Mouse (Mus musculus) testis, postnatal 10 days (tissue): ENCODE measurements around the gene Actr8.

Experiments used
- DNase-seq: peaks from one replicate; pipeline ENCODE4 v3.0.0; 2021; ENCODE audit warnings: low spot score

Actr8 gene

DNA sequence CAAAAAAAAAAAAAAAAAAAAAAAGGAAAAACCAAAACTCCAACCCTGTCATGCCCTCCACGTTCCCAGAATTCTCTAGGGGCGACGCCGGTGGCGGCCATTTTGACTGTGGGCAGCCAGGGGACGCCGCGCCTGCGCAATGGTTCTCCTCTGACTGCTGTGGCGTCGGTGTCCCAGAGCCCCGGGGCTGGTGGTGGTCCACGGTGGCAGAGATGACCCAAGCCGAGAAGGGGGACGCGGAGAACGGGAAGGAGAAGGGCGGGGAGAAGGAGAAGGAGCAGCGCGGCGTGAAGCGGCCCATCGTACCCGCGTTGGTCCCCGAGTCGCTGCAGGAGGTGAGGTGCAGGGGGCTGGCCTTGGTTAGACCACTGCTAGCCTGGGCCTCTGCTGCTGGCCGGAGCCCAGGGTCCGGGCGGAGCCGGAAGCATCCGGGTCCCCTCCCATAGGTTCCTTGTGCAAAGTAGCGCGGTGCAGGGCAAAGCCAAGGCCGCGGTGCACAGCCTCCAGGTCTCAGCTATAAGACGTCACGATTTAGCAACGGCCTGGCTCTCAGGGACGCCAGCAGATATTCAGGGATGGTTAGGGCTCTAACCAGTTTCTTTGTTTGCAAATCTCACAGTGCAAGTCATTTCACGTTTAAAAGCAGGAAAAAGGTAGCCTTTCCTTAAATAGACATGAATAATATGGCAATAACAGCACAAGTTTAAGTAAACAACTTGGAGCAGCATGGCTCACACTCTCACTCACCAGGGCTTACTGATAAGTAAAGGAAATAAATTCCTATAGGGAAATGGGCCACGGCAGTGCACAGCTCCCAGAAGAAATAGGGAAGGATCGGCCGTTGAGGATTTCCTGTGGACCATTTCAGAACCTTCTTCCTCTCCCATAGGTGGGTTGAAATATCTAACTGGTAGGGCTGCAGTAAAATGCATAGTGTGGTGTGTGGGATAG is at the start of gene Actr8:
Gene Actr8, plus strand, starts transcription at position 84 of the 951 bp plus-strand sequence.
- DNase-seq: peak; percentile 96

DNA sequence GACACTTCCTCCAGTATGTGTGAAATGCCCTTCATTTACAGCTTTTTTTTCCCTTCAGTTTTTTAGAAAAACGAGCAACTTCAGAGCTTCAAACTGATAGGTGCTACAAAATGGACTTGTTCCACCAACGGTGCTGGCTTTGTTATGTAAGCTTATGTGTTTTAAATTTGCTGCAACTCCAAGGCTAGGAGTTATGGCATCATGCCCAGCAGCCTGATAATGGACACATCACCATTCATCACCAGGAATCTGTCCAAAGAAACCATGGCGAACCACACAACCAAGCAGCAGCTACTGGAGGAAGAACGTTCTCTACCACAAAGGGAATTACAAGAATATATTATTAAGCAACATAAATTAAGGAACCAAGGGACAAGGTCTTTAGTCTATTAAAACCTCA is 49.2 kb upstream of the Actr8 start:
- no peak for DNase-seq

GRCm38 (mm10) chr14:29935516-29935915 is 42.6 kb upstream of the Actr8 start:
- no peak for DNase-seq

GRCm38 (mm10) chr14:29937466-29937865 is 40.7 kb upstream of the Actr8 start:
- DNase-seq: no peak

GRCm38 (mm10) chr14:29939600-29940312 is 38.4 kb upstream of the Actr8 start:
- DNase-seq: no peak

GRCm38 (mm10) chr14:29940313-29940812 is 37.8 kb upstream of the Actr8 start:
- no peak for DNase-seq

DNA sequence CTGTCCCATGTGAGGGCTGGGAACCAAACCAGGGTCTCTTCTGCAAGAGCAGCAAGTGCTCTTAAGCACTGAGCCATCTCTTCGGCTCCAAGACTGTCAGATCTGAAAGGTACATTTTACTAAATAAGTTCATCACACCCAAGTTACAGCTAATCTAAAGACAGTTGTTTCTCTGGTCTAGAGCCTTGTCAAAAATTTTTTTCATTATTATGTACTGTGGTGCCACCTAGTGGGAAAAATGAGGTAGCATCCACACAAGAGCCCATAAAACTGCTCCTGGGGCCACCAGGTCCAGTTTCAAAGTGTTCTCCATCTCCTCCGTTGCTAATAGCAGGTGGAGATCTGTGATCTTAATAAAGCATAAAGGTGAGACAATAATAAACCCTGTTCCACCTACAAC is 37.3 kb upstream of the Actr8 start:
- peak; percentile 46 for DNase-seq

DNA sequence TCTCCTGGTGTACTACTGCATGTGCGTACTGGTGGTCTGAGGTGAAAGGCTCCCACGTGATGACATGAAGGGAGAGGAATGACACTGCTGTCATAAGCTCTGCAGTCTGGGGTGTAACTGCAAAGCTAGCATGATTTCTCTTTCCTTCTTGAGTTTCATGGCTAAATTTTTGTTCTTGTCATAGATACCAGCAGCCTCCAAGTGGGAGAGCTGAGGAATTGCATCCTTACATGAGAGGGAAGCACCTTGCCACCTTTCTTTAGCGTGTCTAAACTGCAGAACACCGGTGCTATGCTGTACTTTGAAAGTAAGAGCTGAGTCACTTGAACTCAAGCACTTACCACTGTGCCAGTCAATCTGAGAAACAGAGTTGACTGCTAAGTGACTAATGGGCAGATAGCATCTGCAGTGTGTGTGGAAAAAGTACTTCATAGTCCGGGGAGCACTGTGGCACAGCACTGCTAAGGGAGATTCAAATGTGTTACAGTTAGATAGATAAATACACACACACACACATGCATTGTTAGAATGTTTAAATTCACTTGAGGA is 31.3 kb upstream of the Actr8 start:
- DNase-seq: no peak

DNA sequence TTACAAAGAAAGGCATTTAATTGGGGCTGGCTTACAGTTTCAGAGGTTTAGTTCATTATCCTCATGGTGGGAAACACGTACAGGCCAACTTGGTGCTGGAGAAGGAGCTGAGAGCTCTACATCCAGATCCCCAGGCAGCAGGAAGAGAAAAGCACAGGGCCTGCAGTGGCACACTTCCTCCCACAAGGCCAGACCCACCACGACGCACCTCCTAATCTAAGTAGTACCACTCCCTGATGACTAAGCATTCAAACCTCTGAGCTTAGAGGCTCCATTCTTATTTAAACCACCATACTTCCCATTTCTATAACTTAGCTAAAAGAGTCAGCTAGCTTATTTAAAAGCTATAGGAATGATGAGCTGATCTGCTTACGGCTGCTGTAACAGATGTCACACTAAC is 27.3 kb upstream of the Actr8 start:
- no peak for DNase-seq

GRCm38 (mm10) chr14:29957393-29957792 is 20.7 kb upstream of the Actr8 start:
- no peak for DNase-seq

DNA sequence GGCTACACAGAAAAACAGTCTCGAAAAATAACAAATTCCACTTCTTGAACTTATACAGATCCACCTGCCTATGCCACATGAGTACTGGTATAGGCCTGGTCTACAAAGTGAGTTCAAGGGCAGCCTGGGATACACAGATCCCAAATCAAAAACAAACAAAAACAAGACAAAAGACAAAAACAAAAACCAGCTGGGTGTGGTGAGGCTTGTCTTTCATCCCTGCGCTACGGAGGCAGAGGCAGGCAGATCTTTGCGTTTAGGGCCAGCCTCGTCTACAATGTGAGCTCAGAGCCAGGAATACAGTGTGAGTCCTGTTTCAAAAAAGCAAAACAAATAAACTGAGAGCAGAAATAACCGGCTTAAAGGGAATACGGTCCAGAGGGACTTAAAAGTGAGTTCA is 10.5 kb upstream of the Actr8 start:
- DNase-seq: no peak

- DNase-seq: peak; percentile 89
Observed at GRCm38 (mm10) chr14:29968075-29968821, 9.9 kb upstream of the Actr8 start, which contains the start of gene Selenok. Gene Selenok (plus strand): TSS chr14:29968308.

GRCm38 (mm10) chr14:29971446-29971845 is 6.7 kb upstream of the Actr8 start:
- no peak for DNase-seq

- no peak for DNase-seq
Observed at GRCm38 (mm10) chr14:29971993-29972392, 6.1 kb upstream of the Actr8 start.

DNA sequence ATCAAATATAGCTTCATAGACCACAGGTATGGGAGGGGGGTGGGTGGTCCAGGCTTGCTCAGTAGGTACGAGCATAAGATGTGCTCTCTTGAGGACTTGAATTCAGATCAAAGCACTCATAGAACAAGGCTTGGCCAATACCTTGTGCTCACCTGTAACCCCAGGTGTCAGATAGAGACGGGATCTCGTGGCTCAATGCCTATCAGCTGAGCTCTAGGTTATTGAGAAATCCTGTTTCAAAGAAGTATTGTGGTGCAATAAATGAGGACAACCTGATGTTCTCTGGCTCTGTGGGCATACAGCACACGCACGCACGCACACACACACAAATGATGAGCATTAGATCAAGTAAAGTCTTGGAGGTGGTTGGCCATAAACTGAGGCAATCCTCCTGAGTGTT is 1.2 kb upstream of the Actr8 start:
- no peak for DNase-seq

- peak; percentile 62 for DNase-seq
Observed at GRCm38 (mm10) chr14:29980447-29981205, 2.5 kb downstream of the Actr8 start.

DNA sequence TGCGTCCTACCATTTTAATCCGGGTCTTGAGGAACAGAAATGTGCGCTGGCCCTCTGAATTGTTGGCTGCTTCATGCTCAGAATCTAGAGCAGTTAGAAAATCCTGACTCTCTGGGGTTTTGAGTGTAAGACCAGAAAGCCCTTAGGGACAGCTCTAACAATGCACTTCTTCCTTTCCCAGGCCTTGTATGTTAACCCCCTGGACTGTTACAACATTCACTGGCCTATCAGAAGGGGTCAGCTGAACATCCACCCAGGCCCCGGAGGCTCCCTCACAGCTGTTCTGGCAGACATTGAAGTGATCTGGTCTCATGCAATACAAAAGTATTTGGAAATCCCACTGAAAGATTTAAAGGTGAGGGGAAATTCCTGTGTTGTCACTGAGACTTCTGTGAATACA is 8.0 kb downstream of the Actr8 start:
- DNase-seq: no peak

- no peak for DNase-seq
Observed at GRCm38 (mm10) chr14:29987276-29987675, 9.1 kb downstream of the Actr8 start.

GRCm38 (mm10) chr14:29987739-29988138 is 9.6 kb downstream of the Actr8 start:
- DNase-seq: no peak

DNA sequence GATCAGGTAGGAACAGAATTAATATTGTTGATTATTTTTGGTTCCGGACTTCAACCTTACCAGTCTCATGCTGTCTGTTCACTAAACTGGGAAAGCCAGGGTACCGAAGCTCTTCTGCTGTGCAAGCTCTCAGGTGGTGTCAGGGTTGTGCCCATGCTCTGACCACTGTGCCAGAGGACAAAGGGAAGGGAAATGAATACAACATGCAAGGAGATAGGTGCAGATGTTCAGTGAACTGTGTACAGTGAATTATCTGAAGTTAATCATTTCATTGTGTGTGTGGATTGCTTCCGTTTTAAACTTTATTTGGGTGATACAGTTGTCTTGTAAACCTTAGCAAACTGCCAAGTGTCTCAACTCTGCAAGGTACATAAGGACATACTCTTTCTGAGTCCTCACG is 10.2 kb downstream of the Actr8 start:
- no peak for DNase-seq

GRCm38 (mm10) chr14:29994976-29995375 is 16.8 kb downstream of the Actr8 start:
- no peak for DNase-seq
